Mouse (Mus musculus): ENCODE measurements at regions not wholly inside any gene's neighbourhood (a gene's known extent, or its start where the extent isn't known, plus 50 kb on each side); places are given as distances from the start of the nearest gene placed in this dataset.
"Not testable (repeated sequence)": the region's sequence is repeated elsewhere in the genome, so short reads cannot be mapped to it uniquely, and the experiment has no call there.

DNA sequence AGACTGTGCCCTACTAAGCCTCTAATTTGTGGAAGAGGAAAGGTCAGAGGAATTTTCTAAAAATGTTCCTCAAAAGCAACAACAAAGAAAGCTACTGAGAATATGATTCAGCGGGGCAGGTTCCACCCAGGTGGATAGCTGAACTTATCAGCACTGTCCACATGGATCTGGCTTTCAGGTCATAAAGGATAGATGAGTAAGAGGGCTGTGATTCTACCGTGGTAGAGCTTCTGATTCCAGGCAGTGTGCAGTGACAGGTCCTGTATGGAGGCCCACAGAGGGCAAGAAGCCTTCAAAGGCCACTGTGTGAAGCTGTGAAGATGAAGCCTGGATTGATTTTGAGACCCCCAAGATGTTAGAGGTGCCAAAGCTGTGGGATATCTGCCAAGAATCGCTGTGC is 51.8 kb downstream of the Teddm3 start:
- not testable (repeated sequence) for DNase-seq (ENCODE audit: extremely low read depth, low read depth, low spot score)

DNA sequence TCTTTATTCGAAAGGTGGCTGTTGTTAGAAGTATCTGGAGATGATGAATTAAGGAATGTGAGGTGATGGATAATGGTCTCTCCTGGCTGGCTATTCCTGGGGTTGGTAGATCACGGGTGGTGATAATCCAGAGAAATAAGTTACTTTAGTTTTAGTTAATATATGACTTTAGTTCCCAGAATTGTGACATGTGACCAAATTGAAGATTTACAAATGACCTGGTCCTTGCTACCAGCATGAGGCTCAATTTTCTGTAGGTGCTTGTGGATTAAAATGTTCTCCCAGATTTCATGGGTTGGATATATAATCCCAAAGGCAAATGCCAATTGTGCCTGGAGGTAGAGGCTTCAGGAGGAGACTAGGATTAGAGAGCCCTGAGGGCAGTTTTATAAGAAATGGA is 53.7 kb downstream of the Teddm3 start:
- DNase-seq (ENCODE audit: extremely low read depth, low read depth, low spot score) = not testable (repeated sequence)

DNA sequence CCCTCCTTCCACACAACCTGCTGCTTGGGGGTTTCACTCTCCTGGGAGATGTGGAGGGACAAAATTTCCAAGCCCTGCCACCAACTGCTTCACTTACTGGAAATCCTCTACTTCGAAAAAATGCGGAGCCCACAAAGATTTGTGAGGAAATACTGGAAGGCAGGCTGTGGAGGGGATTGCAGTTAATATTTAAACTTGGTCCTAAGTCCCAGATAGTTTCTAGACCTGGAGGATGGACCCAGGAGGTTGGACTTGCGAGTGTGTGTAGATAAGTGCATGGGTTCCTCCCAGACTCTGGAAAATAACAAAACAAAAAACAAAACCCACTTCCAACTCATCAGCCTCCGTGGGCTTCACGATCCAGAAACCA is 79.0 kb downstream of the Teddm3 start:
- DNase-seq (ENCODE audit: extremely low read depth, low read depth, low spot score) = no peak

- not testable (repeated sequence) for DNase-seq (ENCODE audit: extremely low read depth, low read depth, low spot score)
Observed at GRCm38 (mm10) chr16:21074082-21074778, 79.6 kb downstream of the Teddm3 start.

- DNase-seq (ENCODE audit: extremely low read depth, low read depth, low spot score) = no peak
Observed at GRCm38 (mm10) chr16:21060211-21060610, 93.6 kb downstream of the Teddm3 start.

DNA sequence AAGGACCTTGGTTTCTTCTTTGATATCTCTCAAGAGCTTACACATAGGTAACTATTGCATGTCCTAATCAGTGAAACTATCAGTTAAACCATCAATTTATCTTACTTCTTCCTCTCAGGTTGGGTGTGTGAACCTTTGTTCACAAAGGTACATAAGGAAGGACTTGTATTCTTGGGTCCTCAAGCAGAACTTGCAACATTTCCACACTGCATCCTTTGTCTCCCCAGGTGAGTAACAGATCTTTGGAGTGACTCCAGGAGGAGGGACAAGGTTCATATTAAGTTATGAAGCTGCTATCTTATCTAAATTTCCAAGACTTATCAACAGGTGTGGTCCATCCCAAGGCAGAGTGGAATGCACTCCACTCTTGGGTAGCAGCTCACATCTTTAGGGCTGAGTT is 99.0 kb downstream of the Teddm3 start:
- no peak for DNase-seq (ENCODE audit: extremely low read depth, low read depth, low spot score)

DNA sequence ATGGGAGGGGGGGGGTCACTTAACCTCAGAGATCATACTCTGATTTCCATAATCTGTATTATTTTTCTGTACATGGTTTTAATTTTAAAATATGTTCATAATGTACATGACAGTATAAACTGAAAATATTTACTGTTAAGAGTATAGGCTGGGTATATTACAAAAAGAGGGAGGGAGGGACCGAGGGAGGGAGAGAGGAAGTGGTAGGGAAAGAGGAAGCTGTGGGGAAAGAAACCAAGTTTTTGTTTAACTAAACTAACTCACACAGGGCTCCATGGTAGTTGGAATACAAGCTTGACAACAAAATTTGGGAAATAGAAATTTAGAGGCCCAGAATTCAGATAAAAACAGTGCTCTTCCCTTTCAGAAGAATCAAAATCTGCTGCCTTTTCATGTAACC is 131.7 kb downstream of the Teddm3 start:
- not testable (repeated sequence) for DNase-seq (ENCODE audit: extremely low read depth, low read depth, low spot score)

DNA sequence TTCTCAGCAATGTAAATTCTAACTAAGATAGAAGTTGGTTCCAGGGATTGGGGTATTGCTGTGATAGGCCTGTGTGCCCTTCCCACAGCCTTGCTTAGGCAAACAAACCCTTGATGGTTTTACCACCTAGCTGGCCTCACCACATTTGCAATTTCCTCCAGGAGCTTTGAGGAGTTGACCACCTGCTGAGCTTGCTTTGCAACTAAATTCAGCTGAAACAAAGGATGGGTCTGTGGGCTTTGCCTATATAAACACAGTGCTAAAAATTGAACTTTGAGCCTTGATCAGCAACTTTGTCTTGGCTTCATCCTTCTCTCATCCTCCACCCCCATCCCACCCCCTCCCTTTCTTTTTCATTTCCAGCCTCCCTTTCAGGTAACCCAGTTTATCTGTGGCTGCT is 148.9 kb downstream of the Teddm3 start:
- no peak for DNase-seq (ENCODE audit: extremely low read depth, low read depth, low spot score)

DNA sequence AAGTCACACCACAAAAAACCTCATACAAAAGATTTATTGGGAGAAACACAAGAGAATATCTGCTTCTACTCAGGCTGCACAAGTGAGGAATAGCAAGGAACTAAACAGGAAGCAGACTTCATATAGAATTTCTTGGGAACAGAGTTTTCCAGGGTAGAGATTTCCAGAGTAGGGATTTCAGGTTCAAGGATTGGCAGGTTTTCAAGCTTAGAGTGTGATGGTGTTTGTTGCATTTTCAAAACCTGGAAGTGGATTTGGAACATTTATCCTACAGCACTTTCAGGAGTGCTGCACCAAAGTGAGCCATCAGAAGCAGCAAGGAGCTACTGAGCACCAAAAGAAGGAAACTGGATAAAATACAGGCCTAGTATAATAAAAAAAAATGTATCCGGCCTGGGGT is 152.7 kb downstream of the Teddm3 start:
- DNase-seq (ENCODE audit: extremely low read depth, low read depth, low spot score) = no peak

DNA sequence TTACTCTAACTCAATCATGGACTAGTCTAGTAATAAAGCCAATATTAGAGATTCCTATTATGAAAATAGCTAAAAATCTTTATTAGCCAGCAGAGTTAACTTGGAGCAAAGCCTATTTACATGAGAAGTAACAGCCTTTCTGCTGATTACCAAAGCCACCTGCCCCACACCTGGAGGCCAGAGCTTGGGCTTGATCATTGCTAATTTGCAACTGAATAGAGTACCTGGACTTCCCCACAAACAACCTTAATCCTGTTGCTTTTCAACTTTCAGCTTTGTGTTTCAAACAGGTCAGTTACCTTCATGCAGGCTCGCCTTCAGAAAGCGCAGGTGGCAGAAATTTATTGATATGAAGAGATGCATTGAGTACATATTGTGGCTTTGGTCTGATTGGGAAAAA is 163.3 kb downstream of the Teddm3 start:
- no peak for DNase-seq (ENCODE audit: extremely low read depth, low read depth, low spot score)

- DNase-seq (ENCODE audit: extremely low read depth, low read depth, low spot score) = no peak
Observed at GRCm38 (mm10) chr16:20975406-20975805, 178.4 kb downstream of the Teddm3 start.

- no peak for DNase-seq (ENCODE audit: extremely low read depth, low read depth, low spot score)
Observed at GRCm38 (mm10) chr16:20972442-20972841, 181.4 kb downstream of the Teddm3 start.

- no peak for DNase-seq (ENCODE audit: extremely low read depth, low read depth, low spot score)
Observed at GRCm38 (mm10) chr16:20958905-20959304, 194.9 kb downstream of the Teddm3 start.

GRCm38 (mm10) chr16:20936722-20937121 is 202.4 kb upstream of the Thpo start:
- no peak for DNase-seq (ENCODE audit: extremely low read depth, low read depth, low spot score)

GRCm38 (mm10) chr16:20934846-20935245 is 200.5 kb upstream of the Thpo start:
- DNase-seq (ENCODE audit: extremely low read depth, low read depth, low spot score) = not testable (repeated sequence)

- DNase-seq (ENCODE audit: extremely low read depth, low read depth, low spot score) = not testable (repeated sequence)
Observed at GRCm38 (mm10) chr16:20930003-20930402, 195.7 kb upstream of the Thpo start.

- DNase-seq (ENCODE audit: extremely low read depth, low read depth, low spot score) = not testable (repeated sequence)
Observed at GRCm38 (mm10) chr16:20925776-20926175, 191.5 kb upstream of the Thpo start.

DNA sequence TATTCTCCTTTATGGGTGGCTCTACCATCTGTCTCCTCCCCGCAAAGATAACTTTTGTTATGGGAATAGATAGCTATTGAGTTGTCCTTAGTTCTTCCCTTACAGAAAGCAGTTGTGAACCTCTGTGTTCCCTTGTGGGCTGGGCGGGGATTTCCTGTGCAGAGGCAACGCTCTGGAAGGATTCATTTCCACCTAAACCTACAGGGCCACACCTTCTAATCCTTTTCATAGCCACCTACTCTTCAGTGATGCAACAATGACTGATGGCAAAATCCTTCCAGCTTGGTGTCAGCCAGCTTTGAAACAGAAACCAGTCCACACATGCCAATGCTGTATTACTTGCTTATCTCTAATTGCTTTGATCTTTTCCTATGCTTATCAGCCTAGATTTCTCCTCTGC is 176.6 kb upstream of the Thpo start:
- DNase-seq (ENCODE audit: extremely low read depth, low read depth, low spot score) = peak; percentile 40

GRCm38 (mm10) chr16:20908467-20909351 is 174.4 kb upstream of the Thpo start:
- DNase-seq (ENCODE audit: extremely low read depth, low read depth, low spot score) = not testable (repeated sequence)

GRCm38 (mm10) chr16:20895734-20896133 is 161.4 kb upstream of the Thpo start:
- DNase-seq (ENCODE audit: extremely low read depth, low read depth, low spot score) = no peak

- DNase-seq (ENCODE audit: extremely low read depth, low read depth, low spot score) = no peak
Observed at GRCm38 (mm10) chr16:20871726-20872125, 137.4 kb upstream of the Thpo start.

GRCm38 (mm10) chr16:20866771-20867170 is 132.5 kb upstream of the Thpo start:
- no peak for DNase-seq (ENCODE audit: extremely low read depth, low read depth, low spot score)

Measured in fat pad, adult 2 months (tissue).